Mouse (Mus musculus): ENCODE results near the gene Clcn2.
"Not testable (repeated sequence)": the region's sequence is repeated elsewhere in the genome, so short reads cannot be mapped to it uniquely, and the experiment has no call there.

Gene Clcn2

DNA sequence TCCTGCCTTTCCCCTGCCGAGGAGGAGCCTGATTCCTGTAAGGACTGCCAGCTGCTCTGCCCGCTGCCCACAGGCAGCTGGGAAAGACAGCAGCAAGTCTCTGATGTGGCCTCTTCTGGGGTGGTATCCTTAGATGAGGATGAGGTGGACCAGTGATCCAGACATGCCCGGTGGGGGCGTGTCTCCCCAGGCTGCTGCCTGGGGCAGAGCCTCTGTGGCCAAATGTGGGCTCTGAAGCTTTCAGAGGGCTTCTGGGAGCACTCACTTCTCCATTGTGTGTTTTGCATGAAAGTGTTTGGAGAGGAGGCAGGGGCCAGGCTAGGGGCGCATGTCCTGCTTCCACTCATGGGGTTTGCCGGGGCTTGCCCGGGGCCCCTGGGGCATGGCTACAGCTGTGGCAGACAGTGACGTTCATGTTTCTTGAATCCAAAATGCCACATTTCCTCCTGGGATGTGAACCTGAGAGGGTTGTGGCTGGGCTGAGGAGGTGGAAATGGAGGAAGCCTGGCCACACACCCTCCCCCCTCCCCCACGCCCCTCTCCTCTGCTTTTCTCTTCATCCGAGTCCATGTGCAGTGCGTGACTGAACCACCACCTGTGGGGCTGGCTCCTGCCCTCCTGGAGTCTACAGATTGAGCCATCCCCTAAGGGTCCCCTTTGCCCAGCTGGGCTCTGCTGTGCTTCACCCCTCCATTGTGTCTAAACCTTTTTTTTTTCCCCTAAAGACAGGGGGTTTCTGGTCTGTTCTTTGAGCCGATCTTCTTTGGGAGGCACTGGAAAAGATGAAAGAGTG, 15.6 kb downstream of the Clcn2 start:
- no peak for DNase-seq (ENCODE audit: low spot score)

DNA sequence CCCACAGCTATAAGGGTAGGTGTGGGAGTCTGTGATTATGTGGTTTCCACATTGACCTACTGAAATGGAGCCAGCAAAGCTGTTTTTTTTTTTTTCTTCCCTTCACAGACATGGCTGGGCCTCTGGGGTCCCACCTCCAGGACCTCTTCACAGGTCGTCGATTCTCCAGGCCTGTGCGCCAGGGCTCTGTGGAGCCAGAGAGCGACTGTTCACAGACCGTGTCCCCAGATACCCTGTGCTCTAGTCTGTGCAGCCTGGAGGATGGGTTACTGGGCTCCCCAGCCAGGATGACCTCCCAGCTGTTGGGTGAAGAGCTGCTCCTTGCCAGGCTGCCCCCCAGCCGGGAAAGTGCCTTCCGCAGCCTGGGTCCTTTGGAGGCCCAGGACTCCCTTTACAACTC, 16.2 kb downstream of the Clcn2 start:
- DNase-seq (ENCODE audit: low spot score): no peak

DNA sequence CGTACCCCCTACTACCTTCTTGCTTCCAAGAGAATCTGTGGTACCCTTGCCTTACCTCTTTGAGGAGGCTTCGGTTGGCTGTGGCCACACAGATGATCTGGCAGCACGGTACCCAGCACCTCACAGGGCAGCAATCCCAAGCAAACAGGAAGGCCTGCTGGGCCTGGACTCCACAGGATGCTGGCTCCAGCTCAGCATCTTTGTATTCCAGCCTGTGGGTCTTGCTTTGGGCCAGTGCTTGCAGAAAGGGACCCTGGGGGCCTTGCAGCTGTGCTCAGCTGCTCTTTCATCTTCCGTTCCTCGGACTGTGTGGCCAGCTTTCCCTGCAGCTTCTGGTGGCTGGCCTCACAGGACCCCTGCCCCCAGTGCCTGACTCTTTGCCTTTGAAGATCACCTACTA, 17.5 kb downstream of the Clcn2 start:
- no peak for DNase-seq (ENCODE audit: low spot score)

DNA sequence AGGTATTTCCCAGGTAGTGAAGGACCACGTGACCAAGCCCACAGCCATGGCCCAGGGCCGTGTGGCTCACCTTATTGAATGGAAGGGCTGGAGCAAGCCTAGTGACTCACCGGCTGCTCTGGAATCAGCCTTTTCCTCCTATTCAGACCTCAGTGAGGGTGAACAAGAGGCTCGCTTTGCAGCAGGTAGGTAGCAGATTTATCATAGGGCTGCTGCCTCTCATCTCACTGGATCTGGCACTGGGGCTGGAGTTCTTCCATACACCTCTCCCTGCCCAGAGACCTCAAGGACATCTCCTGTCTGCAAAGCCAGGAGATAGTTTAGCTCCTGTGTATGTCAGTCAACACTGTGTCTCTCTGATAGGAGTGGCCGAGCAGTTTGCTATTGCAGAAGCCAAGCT, 18.3 kb downstream of the Clcn2 start:
- no peak for DNase-seq (ENCODE audit: low spot score)

DNA sequence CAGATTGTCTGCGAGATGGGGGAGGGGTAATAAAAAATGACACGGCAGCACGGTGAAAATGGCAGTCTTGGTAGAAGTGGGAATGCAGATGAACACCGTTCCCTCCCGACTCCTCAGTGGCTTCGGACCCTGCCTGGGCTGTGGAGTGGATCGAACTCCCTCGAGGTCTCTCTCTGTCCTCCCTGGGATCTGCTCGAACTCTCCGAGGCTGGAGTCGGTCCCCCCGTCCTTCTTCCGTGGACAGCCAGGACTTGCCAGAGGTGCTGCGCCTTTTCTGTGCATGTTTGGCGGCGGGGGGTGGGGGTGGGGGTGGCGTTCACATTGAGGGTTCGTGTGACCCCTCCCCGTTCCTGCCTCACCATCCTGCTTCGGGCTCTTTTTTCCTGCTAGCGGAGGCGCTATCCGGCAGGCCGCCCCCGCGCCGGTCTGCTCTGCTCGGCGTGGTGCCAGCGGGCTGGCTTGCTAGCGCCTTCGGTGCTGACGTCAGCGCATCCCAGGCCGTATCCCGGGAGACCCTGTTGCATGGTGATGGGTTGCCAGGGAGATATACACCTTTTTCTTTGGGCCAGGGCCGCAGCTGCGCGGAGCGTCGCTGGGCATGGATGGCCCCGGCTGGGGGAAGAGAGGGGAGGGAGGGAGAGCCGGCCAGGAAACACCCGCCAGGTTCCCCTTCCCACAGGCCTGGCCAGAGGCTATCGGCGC, 21.8 kb downstream of the Clcn2 start:
- DNase-seq (ENCODE audit: low spot score): peak; percentile 93

DNA sequence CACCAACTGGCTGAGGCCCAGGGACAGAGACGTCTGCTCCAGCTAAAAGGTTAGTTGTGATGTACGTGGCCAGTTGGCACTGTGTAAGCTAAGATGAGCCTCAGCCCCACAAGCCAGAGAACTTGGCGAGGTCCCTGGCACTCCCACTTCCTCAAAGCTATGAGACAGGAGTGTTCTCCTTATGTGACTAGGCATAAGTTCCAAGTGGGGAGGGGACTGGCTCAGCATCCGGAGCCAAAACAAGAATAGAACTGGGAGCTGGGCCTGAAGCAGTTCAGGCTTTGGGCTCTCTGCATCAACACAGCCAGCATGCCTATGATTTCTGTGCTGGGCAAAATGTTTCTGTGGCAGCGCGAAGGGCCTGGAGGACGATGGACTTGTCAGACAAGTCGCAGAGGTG, 22.8 kb downstream of the Clcn2 start:
- no peak for DNase-seq (ENCODE audit: low spot score)

DNA sequence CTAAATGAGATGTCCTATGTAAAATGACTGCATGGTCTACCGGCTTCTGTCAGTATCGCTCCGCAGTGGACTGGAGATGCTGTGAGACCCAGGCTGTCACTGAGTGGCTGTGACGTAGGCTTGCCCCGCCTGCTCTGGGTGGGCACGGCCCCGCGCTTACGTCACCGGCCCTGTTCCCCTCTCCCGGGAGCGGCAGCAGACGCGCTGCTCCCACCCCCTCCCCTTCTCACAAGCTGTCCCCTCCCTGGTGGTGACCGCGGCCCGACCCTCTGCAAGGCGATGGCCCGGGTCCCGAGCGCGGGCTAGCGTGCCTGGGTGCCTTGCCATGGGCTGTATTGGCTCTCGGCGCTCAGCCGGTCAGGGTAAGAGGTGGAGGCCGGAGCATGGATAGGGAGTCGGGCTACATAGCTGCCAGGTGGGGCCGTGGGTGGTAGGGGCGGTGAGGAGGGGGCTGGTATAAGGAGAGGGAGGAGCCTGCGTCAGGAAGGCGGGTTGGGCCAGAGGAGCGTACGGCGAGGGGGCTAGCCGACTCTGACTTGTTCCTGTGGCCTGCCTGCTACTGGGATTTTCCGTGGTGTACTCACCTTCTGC, 24.3 kb downstream of the Clcn2 start, which contains the start of gene Fam131a:
Fam131a (plus strand) TSS at position 131 of the 591 bp plus-strand sequence.
- peak; percentile 92 for DNase-seq (ENCODE audit: low spot score)

DNA sequence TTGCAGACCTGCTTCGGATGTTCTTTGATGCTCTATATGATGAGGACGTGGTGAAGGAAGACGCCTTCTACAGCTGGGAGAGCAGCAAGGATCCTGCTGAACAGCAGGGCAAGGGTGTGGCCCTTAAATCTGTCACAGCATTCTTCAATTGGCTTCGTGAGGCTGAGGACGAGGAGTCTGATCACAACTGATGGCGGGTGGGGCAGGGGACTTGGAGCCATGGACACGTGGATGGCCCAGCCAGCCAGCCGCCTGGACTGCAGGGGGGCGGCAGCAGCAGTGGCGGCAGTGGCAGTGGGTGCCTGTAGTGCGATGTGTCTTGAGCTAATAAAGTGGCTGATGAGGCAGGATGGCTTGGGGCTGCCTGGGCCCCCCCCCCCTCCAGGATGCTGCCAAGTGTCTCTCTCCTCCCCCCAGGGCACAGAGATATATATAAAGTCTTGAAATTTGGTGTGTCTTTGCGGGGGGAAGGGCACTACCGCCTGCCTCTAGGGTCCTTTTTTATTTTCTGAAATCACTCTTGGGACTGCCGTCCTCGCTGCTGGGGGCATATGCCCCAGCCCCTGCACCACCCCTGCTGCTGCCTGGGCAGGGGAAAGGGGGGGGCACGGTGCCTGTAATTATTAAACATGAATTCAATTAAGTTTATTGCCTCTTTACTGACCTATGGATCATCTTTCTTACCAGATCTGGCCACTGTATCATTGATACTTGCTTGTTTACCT, 25.1 kb downstream of the Clcn2 start:
- no peak for DNase-seq (ENCODE audit: low spot score)

DNA sequence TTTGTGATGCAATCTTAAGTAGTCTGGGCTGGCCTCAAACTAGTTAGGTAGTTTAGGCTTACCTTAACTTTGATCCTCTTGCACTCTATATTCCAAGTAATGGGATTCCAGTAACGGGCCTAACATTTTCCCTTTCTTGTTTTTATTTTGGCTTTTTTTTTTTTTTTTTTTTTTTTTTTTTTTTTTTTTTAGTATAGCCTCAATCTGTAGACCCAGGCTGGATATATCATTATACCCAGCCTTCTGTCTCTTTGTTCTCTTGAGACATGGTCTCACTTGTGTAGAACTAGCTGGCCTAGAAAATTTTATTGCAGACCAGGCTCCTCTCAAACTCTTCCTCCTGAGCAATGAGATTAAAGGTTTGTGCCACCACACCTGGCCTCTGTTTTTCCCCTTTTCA, 25.9 kb downstream of the Clcn2 start:
- DNase-seq (ENCODE audit: low spot score): no peak

DNA sequence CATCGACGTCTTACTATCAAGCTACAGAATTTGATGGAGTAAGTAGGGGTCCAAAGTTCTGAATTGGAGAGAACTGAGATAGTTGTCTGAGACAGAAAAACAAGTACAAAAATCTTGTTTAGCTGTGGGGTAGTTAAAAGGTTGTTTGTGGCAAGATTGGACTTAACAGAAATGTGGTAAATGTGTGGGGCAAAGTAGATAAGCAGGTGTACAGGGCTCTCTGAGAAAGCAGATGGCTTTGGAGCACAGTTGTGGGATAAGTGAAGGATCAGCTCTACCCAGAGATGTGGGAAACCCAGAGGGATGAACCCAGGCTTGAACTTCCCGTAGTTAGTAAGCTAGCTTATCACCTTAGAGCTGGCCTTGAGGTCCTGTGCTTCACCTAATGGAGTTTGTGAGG, 26.8 kb downstream of the Clcn2 start:
- DNase-seq (ENCODE audit: low spot score): no peak

DNA sequence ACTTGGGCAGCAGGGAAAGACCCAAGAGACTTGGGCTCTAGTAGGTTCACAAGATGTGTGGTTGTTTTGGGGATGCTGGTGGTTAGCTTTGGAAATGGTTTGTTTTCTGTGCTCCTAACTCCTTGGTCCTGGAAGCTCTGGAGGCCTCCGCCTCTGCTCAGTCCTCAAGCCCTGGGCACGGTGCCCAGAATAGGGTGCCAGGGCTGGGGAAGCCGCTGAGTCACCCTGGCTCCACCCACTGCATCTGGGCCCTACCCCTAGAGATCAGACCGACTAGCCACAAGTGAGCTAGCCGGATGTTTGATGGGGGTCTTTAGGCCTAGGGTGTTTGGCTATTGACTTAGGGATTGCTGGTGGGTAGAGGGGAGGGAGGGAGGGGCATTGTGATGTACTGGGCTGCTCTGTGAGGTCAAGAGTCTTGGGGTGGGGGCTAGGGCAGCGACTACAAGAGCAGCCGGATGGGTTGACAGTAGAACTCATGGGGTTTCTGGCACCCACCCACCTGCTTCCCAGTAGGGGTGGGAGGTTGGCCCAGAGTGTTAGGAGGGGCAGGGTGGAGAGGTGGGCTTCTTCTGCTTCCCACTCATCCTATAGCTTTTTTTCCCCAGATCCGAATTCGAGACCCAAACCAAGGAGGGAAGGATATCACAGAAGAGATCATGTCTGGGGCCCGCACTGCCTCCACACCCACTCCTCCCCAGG, 39.4 kb downstream of the Clcn2 start:
- peak; percentile 73 for DNase-seq (ENCODE audit: low spot score)

DNA sequence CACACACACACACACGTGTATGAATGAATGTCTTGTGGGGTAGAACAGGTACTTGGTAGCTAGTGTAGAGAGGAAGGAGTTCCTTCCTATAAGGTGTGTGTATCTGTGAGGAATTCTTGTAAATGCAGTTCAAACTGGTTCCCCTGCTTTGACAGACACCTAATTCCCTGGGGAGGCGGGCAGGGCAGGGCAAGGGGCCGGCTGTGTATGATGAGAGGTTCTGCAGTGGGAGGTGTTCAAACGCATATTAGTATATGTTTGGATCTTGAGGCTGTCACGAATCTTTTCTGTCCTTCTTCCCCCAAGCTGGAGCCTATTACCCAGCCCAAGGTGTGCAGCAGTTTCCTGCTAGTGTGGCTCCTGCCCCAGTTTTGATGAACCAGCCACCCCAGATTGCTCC, 40.2 kb downstream of the Clcn2 start:
- no peak for DNase-seq (ENCODE audit: low spot score)

DNA sequence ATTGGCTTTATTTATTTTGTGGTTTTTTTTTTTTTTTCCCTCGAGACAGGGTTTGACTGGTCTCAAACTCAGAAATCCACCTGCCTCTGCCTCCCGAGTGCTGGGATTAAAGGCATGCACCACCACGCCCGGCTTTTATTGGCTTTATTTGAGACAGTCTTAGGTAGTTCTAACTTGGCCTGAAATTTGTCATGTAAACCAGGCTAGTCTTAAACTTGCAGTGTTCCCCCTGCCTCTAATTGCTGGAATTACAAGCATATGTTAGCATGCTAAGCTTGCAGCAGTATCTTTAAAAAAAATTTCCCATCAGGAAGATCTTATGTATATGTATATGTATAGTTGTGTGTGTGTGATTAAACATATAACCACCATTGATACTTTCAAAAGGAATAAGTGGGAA, 40.8 kb downstream of the Clcn2 start:
- DNase-seq (ENCODE audit: low spot score): no peak

DNA sequence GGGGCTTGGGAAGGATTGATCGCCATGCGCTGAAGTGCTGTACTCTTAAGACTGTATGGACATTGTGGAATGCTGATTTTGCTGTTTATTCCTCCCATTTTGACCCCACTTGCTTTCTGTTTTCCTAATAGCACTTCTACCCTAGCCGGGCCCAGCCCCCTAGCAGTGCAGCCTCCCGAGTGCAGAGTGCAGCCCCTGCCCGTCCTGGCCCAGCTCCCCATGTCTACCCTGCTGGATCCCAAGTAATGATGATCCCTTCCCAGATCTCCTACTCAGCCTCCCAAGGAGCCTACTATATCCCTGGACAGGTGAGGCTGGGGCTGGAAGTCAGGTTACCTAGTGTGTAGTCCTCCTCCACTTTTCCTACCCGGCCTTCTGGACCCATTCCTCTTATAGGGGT, 42.3 kb downstream of the Clcn2 start:
- DNase-seq (ENCODE audit: low spot score): no peak

DNA sequence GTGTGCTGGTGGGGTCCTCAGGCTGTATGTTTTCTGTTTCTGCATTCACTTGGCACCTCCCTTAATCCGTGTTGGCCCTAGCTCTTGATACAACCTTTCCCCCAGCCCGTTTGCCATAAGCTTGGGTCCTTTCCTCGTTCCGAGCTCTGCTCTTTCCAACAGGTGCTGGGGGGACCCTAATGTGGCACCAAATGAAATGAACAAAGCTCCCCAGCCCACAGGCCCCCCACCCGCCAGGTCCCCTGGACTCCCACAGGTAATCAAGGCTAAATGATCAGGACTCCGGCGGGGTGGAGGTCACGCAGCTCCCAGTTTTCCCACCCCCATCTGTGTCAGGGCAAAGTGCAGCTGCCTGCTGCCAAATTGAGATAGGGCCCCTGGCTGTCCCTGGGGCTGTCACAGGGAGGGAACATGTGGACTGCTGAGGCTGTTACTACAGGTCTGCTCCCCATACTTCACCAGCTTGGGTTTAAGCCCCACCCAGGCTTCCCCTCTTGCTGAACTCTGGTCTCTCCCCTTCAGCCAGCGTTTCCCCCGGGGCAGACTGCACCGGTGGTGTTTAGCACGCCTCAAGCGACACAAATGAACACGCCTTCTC, 43.7 kb downstream of the Clcn2 start:
- no peak for DNase-seq (ENCODE audit: low spot score)

DNA sequence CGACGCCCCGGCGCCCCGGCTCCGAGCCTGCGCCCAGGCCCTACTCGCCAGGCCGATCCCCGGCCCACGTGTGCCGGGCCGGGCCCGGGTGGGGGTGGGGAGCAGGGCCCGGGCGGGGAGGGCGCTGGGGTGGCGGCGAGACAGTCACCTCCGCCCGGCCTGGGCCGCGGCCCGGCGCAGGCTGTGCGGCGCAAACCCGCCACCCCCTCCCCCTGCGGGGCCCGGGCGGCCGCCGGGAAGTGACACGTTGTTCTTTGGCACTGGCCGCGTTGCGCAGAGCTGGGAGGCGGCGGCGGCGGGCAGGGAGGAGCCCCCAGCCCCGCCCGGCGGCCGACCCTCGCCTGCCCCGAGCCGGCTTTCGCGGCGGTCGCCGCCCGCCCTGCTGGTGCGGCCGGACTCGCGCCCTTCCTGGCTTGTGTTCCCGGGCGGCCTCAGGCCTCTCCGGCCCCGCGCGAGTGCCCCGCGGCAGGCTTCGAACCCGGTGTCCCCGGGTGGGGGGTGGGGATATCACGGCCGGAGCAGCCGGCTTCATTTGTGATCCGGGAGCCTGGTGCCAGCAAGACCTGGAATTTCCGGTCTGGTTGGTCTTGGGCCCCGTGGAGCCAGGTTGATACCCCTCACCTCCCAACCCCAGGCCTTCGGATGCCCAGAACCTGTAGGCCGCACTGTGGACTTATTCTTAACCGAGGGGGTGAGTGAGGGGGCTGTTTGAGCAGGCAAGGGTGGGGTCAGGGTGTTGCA, 44.4 kb downstream of the Clcn2 start:
- no peak for DNase-seq (ENCODE audit: low spot score)

DNA sequence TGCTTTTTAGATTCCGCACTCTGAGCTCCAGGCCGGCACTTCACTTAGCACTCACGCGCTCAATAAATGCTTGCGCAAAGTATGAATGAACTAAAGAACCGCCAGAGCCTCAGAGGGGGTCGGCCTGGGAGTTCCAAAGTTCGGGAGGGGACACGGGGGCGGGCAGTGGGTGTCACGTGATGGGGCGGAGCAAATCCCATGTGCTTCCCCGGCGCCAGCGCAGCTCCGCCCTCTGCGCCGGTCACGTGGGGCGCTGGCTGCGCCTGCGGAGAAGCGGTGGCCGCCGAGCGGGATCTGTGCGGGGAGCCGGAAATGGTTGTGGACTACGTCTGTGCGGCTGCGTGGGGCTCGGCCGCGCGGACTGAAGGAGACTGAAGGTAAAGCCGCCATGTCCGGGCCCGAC, 45.0 kb downstream of the Clcn2 start:
- DNase-seq (ENCODE audit: low spot score): peak; percentile 95

DNA sequence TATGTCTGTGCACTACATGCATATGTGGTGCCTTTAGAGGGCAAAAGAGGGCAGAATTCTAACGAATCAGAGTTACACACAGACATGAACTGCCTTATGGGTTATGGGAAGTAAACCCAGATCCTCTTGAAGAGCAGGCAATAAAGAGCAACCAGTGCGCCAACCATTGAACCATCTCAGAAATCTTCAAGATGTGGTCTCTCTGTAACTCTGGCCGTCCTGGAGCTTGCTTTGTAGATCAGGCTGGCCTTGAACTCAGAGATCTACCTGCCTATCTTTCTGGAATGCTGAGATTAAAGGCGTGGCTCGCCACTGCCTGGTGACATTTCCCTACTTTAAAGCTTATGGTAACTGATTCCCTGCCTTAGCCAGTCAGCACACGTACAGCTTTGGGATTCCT, 45.7 kb downstream of the Clcn2 start:
- DNase-seq (ENCODE audit: low spot score): no peak

DNA sequence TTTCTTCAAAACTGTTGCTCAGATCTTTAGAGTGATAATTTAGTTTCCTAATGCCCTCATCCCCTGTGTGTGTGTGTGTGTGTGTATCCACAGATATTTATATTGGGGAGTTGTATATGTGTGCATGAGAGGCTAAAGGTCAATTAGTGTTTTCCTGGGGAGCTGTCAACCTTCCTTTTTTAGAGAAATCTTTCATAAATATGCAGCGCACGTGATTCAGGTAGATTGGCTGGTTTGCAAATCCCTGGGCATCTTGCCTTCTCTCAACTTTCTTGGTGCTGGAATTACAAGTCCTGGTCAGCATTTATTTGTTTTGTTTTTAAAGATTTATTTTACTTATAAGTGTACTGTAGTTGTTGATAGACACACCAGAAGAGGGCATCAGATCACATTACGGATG, 47.3 kb downstream of the Clcn2 start:
- no peak for DNase-seq (ENCODE audit: low spot score)

DNA sequence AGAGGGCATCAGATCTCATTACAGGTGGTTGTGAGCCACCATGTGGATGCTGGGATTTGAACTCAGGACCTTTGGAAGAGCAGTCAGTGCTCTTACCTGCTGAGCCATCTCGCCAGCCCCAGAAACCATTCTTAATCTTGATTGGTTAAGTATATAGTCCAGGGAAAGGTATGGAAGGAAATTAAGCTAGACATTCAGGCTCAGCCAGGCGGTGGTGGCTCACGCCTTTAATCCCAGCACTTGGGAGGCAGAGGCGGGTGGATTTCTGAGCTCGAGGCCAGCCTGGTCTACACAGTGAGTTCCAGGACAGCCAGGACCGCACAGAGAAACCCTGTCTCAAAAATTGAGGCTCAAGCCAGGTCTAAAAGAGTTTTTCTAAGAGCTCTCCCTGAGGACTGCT, 49.5 kb downstream of the Clcn2 start, which contains the start of gene Eif4g1:
Eif4g1 (plus strand) TSS at position 301 of the 400 bp plus-strand sequence.
- not testable (repeated sequence) for DNase-seq (ENCODE audit: low spot score)

DNA sequence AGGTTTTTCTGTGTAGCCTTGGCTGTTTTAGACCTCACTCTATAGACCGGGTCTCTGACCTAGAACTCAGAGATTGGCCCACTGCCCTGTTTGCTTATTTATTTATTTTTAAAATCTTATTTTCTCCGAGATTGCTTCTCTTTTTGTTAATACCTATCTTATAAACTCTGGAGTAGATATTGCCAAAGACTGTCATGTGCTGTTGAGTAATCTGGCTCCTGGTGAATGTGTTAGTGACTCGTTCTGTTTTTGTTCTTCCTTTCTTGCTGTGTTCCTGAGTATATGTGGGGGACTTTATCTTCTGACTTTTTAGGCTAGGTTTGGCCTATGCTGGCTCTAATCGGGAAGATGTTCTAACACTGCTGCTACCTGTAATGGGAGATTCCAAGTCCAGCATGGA, 59.9 kb downstream of the Clcn2 start:
- no peak for DNase-seq (ENCODE audit: low spot score)

Measured in left cerebral cortex, adult 11 months (tissue).